Mouse (Mus musculus) MEL (cell line): ENCODE measurements around the gene Ednrb. TPM values are rescaled to one million over a fixed set of nuclear protein-coding genes. Genes with fewer than 3 reads are reported as not detected.

Source experiments
- DNase-seq: peaks from one replicate; pipeline ENCODE4 v3.0.0; 2011; ENCODE audit warnings: low read depth, low spot score
- H3K27ac ChIP-seq: 2 replicates; pipeline ENCODE4 v1.5.1; 2012; ENCODE audit warnings: low read depth, mild to moderate bottlenecking, control low read depth, low read length, moderate library complexity; ENCODE audit not compliant: control insufficient read depth
- H3K27me3 ChIP-seq, 2 experiments: fragments of 150-350 bp in 1 of 2; sonication (generic) in 1 of 2; 2 replicates each; pipeline ENCODE4 v1.6.1; 2012; ENCODE audit warnings: low read length in 2 of 2, mild to moderate bottlenecking in 2 of 2, improper control_type of control experiment in 1 of 2, moderate library complexity in 1 of 2; ENCODE audit not compliant: insufficient read depth in 2 of 2, control insufficient read depth in 1 of 2
- H3K36me3 ChIP-seq, 2 experiments: 2 replicates each; pipeline ENCODE4 v1.6.1; 2012 to 2014; ENCODE audit warnings: low read length in 2 of 2, improper control_type of control experiment in 1 of 2, inconsistent platforms in 1 of 2, mild to moderate bottlenecking in 1 of 2; ENCODE audit not compliant: insufficient read depth in 2 of 2, control insufficient read depth in 1 of 2
- H3K4me1 ChIP-seq, 2 experiments: fragments of 150-350 bp in 1 of 2; sonication (generic) in 1 of 2; 2 replicates each; pipeline ENCODE4 v1.6.1; 2012; ENCODE audit warnings: low read length in 2 of 2, improper control_type of control experiment in 1 of 2, mild to moderate bottlenecking in 1 of 2; ENCODE audit not compliant: insufficient read depth in 2 of 2, control insufficient read depth in 1 of 2
- H3K4me3 ChIP-seq, 2 experiments: fragments of 150-350 bp in 1 of 2; sonication (generic) in 1 of 2; 2 replicates each; pipeline ENCODE4 v1.5.1; 2012; ENCODE audit warnings: low read depth in 2 of 2, low read length in 2 of 2, mild to moderate bottlenecking in 2 of 2, moderate library complexity in 2 of 2, control low read depth in 1 of 2, improper control_type of control experiment in 1 of 2; ENCODE audit not compliant: control insufficient read depth in 1 of 2, insufficient read depth in 1 of 2
- H3K79me2 ChIP-seq: 2 replicates; pipeline ENCODE4 v1.6.1; 2012; ENCODE audit warnings: mild to moderate bottlenecking, low read length, moderate library complexity; ENCODE audit not compliant: control insufficient read depth, poor library complexity, insufficient read depth
- H3K9ac ChIP-seq: 2 replicates; pipeline ENCODE4 v1.6.1; 2012; ENCODE audit warnings: low read depth, mild to moderate bottlenecking, control low read depth, low read length, moderate library complexity; ENCODE audit not compliant: control insufficient read depth, poor library complexity, severe bottlenecking
- H3K9me3 ChIP-seq: fragments of 150-350 bp; sonication (generic); replicated peaks from 2 replicates; pipeline ENCODE4 v1.6.1; 2012; ENCODE audit warnings: mild to moderate bottlenecking, low read length, improper control_type of control experiment, moderate library complexity; ENCODE audit not compliant: insufficient read depth
- E2F4 ChIP-seq: IDR thresholded peaks from 2 replicates; pipeline ENCODE4 v1.6.1; 2011; ENCODE audit warnings: low read depth, low read length, improper control_type of control experiment, borderline replicate concordance
- ETS1 ChIP-seq: IDR thresholded peaks from 2 replicates; pipeline ENCODE4 v1.6.1; 2012; ENCODE audit warnings: low read depth, mild to moderate bottlenecking, inconsistent platforms, low read length, improper control_type of control experiment, moderate library complexity
- GABPA ChIP-seq: IDR thresholded peaks from 2 replicates; pipeline ENCODE4 v1.6.1; 2012; ENCODE audit warnings: low read depth, mild to moderate bottlenecking, inconsistent platforms, low read length, improper control_type of control experiment, moderate library complexity
- HCFC1 ChIP-seq: IDR thresholded peaks from 2 replicates; pipeline ENCODE4 v1.6.1; 2012; ENCODE audit warnings: low read depth, mild to moderate bottlenecking, inconsistent platforms, low read length, improper control_type of control experiment, moderate library complexity
- JUND ChIP-seq: IDR thresholded peaks from 2 replicates; pipeline ENCODE4 v1.6.1; 2011; ENCODE audit warnings: low read depth, mild to moderate bottlenecking, improper control_type of control experiment, low read length
- KAT2A ChIP-seq: conservative IDR thresholded peaks from 2 replicates; pipeline ENCODE4 v1.6.1; 2012; ENCODE audit warnings: low read depth, low read length, improper control_type of control experiment, inconsistent platforms
- MAZ ChIP-seq: IDR thresholded peaks from 2 replicates; pipeline ENCODE4 v1.6.1; 2012; ENCODE audit warnings: low read depth, mild to moderate bottlenecking, inconsistent platforms, low read length, improper control_type of control experiment
- MEF2A ChIP-seq: IDR thresholded peaks from 2 replicates; pipeline ENCODE4 v1.6.1; 2014; ENCODE audit warnings: low read depth, mild to moderate bottlenecking, inconsistent platforms, low read length, improper control_type of control experiment; ENCODE audit not compliant: poor library complexity, insufficient replicate concordance, severe bottlenecking; ENCODE audit errors: extremely low read depth
- MXI1 ChIP-seq: IDR thresholded peaks from 2 replicates; pipeline ENCODE4 v1.6.1; 2011; ENCODE audit warnings: mild to moderate bottlenecking, low read depth, low read length, improper control_type of control experiment
- NRF1 ChIP-seq: IDR thresholded peaks from 2 replicates; pipeline ENCODE4 v1.6.1; 2014; ENCODE audit warnings: low read depth, mild to moderate bottlenecking, inconsistent platforms, low read length, improper control_type of control experiment, moderate library complexity; ENCODE audit not compliant: poor library complexity, insufficient read depth, severe bottlenecking
- POLR2A ChIP-seq, 2 experiments: IDR thresholded peaks; 2 replicates each; pipeline ENCODE4 v1.6.1; 2011 to 2012; ENCODE audit warnings: low read length in 2 of 2, mild to moderate bottlenecking in 2 of 2, control low read depth in 1 of 2, improper control_type of control experiment in 1 of 2, low read depth in 1 of 2, moderate library complexity in 1 of 2; ENCODE audit not compliant: control insufficient read depth in 1 of 2, insufficient read depth in 1 of 2, poor library complexity in 1 of 2
- POLR2AphosphoS2 ChIP-seq: IDR thresholded peaks from 2 replicates; pipeline ENCODE4 v1.6.1; 2011; ENCODE audit warnings: low read length, improper control_type of control experiment
- POLR2AphosphoS5 ChIP-seq: IDR thresholded peaks from 2 replicates; pipeline ENCODE4 v1.6.1; 2012; ENCODE audit warnings: low read depth, borderline replicate concordance, mild to moderate bottlenecking, inconsistent platforms, low read length, moderate library complexity, mixed read lengths
- RAD21 ChIP-seq: IDR thresholded peaks from 2 replicates; pipeline ENCODE4 v1.6.1; 2011; ENCODE audit warnings: mild to moderate bottlenecking, low read depth, low read length, improper control_type of control experiment
- SMC3 ChIP-seq: IDR thresholded peaks from 2 replicates; pipeline ENCODE4 v1.6.1; 2011; ENCODE audit warnings: low read depth, low read length, improper control_type of control experiment
- TBP ChIP-seq: IDR thresholded peaks from 2 replicates; pipeline ENCODE4 v1.8.0; 2011; ENCODE audit warnings: low read depth, low read length, improper control_type of control experiment
- UBTF ChIP-seq: IDR thresholded peaks from 2 replicates; pipeline ENCODE4 v1.6.1; 2012; ENCODE audit warnings: low read depth, mild to moderate bottlenecking, inconsistent platforms, low read length, improper control_type of control experiment, moderate library complexity, borderline replicate concordance; ENCODE audit not compliant: insufficient read depth
- USF1 ChIP-seq: IDR thresholded peaks from 2 replicates; pipeline ENCODE4 v1.6.1; 2014; ENCODE audit warnings: low read depth, mild to moderate bottlenecking, inconsistent platforms, low read length, improper control_type of control experiment, moderate library complexity
- USF2 ChIP-seq, 2 experiments: IDR thresholded peaks; 2 replicates each; pipeline ENCODE4 v1.6.1; 2011 to 2012; ENCODE audit warnings: improper control_type of control experiment in 2 of 2, low read length in 2 of 2, borderline replicate concordance in 1 of 2, inconsistent platforms in 1 of 2, low read depth in 1 of 2, mild to moderate bottlenecking in 1 of 2; ENCODE audit not compliant: insufficient read depth in 1 of 2
- ZC3H11A ChIP-seq: IDR thresholded peaks from 2 replicates; pipeline ENCODE4 v1.6.1; 2012; ENCODE audit warnings: low read depth, mild to moderate bottlenecking, inconsistent platforms, low read length, improper control_type of control experiment
- ZKSCAN1 ChIP-seq: IDR thresholded peaks from 2 replicates; pipeline ENCODE4 v1.6.1; 2012; ENCODE audit warnings: low read depth, mild to moderate bottlenecking, inconsistent platforms, low read length, improper control_type of control experiment, moderate library complexity
- ZNF384 ChIP-seq: IDR thresholded peaks from 2 replicates; pipeline ENCODE4 v1.6.1; 2012; ENCODE audit warnings: low read depth, mild to moderate bottlenecking, inconsistent platforms, low read length, improper control_type of control experiment
- polyA plus RNA-seq, 2 experiments: library from polyadenylated mRNA; stranded (reverse) in 1 of 2; unstranded in 1 of 2; fragments of >175 nt in 1 of 2; fragments of >200 nt in 1 of 2; gene quantifications; 2 replicates each; pipeline versions ENCODE4 v1.2.1 to v1.2.4; 2012; ENCODE audit warnings: low replicate concordance in 2 of 2, low read depth in 1 of 2; ENCODE audit not compliant: insufficient read length in 2 of 2, insufficient read depth in 1 of 2, missing spikeins in 1 of 2
- total RNA-seq: library from RNA; depleted of rRNA; stranded (reverse); fragments of 300-350 nt; gene quantifications from 2 replicates; pipeline ENCODE4 v1.2.3, GENCODE M21; 2012

Ednrb gene
- total and polyA plus RNA-seq, 3 experiments, result not detected

DNA sequence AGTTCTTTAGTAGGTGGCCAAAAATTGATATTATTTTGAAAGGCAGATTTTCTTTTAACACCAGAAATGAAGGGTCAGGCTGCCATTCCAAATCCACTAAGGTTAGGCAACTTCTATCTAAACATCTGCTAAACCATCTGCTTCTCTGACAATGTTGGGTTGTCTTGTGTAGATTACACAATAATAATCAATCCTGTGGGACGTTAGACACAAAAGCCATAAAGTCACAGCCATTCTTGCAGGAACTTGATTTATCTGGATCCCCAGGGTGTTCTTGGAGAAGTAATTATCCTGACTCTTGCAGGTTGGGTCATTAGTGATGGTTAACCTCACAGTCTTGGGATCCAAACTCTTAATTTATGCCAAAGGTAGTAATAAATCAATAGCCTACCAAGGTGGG is 21.6 kb downstream of the Ednrb start (continued):
- TF ChIP-seq UBTF (no peak), MXI1 (no peak)

DNA sequence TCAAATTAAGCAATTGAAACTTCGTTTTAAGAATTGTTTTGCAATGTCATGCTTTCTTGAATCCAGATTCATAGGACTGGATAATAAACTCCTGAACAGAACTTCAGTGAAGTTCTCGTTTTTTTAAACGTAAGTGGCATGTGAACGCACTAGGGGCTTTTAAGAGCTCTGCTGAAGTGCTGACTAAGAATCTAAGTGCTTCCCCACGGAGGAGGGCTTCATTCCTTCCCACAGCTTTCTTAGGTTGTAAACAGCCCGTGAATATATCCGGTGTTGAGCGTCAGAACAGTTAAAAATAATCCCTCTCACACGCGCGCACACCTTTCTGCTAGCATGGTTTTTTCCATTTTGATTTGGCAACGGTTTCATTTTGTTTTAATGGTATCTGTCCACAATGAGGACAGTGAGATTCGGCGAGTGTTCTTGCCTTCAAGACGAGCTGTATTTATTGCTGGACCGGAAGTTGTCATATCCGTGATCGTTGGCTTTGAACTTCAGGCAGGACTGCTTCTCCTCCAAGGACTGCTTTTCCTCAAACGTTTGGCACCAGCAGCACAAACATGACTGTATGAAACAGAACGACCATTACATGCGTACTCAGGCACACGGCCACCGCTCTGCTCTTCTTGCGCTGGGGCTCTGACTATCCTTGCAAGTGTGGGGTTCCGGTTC is 27.4 kb downstream of the Ednrb start:
- no peaks in the 10 kb centered on the region for H3K36me3 ChIP-seq
- TF ChIP-seq HCFC1, result no peak
- no peak for TF ChIP-seq ETS1
- no peak for TF ChIP-seq E2F4
- TF ChIP-seq JUND, result no peak
- TF ChIP-seq MXI1, result no peak
- TF ChIP-seq POLR2AphosphoS2, result no peak
- TF ChIP-seq TBP, result no peak
- no peak for TF ChIP-seq UBTF
- no peak for TF ChIP-seq GABPA
- no peak for TF ChIP-seq MEF2A
- no peak for TF ChIP-seq SMC3
- TF ChIP-seq NRF1, result no peak
- TF ChIP-seq MAZ, result no peak
- TF ChIP-seq KAT2A, result no peak
- no peak overlapping the region for H3K27ac ChIP-seq
- H3K4me3 ChIP-seq, result no peak overlapping the region
- no peak for DNase-seq
- no peaks in the 10 kb centered on the region for H3K27me3 ChIP-seq
- H3K9ac ChIP-seq, result no peak overlapping the region
- no peaks in the 10 kb centered on the region for H3K4me1 ChIP-seq
- no peaks in the 10 kb centered on the region for H3K9me3 ChIP-seq
- H3K79me2 ChIP-seq, result no peaks in the 10 kb centered on the region

GRCm38 (mm10) chr14:103815542-103815941 is 28.7 kb downstream of the Ednrb start:
- Histone ChIP-seq H3K79me2 (no peaks in the 10 kb centered on the region), H3K4me1 (no peaks in the 10 kb centered on the region), H3K9ac (no peak overlapping the region), H3K27ac (no peak overlapping the region), H3K27me3 (no peaks in the 10 kb centered on the region), H3K36me3 (no peaks in the 10 kb centered on the region), H3K9me3 (no peaks in the 10 kb centered on the region), H3K4me3 (no peak overlapping the region)
- no peak for DNase-seq
- TF ChIP-seq HCFC1 (no peak), RAD21 (no peak), USF2 (IDR thresholded peaks at IDR 0.05; ENCODE audit: borderline replicate concordance in 1 of 2, insufficient read depth in 1 of 2, low read depth in 1 of 2, low read length in 2 of 2) (no peak), ZC3H11A (no peak), NRF1 (no peak), ETS1 (no peak), UBTF (no peak), MAZ (no peak), POLR2A (IDR thresholded peaks at IDR 0.05; ENCODE audit: control insufficient read depth in 1 of 2, insufficient read depth in 1 of 2, low read depth in 1 of 2, low read length in 2 of 2, poor library complexity in 1 of 2) (no peak), POLR2AphosphoS5 (no peak), ZNF384 (no peak), USF1 (no peak), ZKSCAN1 (no peak)
